Mouse (Mus musculus) E14TG2a.4 (cell line): ENCODE results near the gene Rassf2.

ENCODE experiments used
- CTCF ChIP-seq: conservative IDR thresholded peaks from 2 replicates; pipeline ENCODE4 v1.5.1; 2014; ENCODE audit warnings: low read length
- NANOG ChIP-seq: IDR thresholded peaks from 2 replicates; pipeline ENCODE4 v1.6.1; 2014; ENCODE audit warnings: borderline replicate concordance, low read length, mixed read lengths
- POU5F1 ChIP-seq: IDR thresholded peaks from 2 replicates; pipeline ENCODE4 v1.6.1; 2014; ENCODE audit warnings: low read length, borderline replicate concordance

DNA sequence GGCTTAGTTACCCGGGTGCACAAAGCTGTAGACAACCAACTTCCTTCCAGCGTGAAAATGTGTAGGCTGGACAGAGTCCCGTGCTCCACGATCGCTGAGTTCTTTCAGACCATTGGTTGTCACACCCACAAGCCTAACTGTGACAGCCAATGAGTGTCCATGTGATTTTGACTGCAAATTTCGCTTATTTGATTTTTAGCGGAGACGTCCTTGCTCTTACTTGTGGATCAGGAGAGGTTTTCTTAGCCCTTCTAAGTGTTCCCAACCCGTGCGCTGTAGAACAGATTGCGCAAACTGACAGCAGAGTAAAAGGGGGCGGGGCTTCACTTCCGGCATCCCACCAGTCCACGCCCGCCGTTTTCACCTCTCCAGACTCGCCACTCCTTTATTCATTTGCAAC, 74.8 kb downstream of the Rassf2 start:
- TF ChIP-seq CTCF (no peak), POU5F1 (no peak), NANOG (no peak)
